Mouse (Mus musculus): ENCODE results near the gene Csf1.

GRCm38 (mm10) chr3:107703675-107704370 is 56.4 kb downstream of the Csf1 start:
- 0 out of 2 replicates have a peak, but pooled peaks have one; percentile 13 for TF ChIP-seq POLR2A (IDR thresholded peaks at IDR 0.05; ENCODE audit: insufficient read depth, low read depth, low read length)
- no peak for TF ChIP-seq EP300 (IDR thresholded peaks at IDR 0.05; ENCODE audit: insufficient read depth, low read depth, low read length)
- TF ChIP-seq CTCF (IDR thresholded peaks at IDR 0.05): no peak
